Mouse (Mus musculus) megakaryocyte progenitor cell, adult 5-6 weeks (primary cell): ENCODE results near the gene Hist1h2ba. TPM values are rescaled to one million over a fixed set of nuclear protein-coding genes. Genes with fewer than 3 reads are reported as not detected.

Source experiments
- ATAC-seq: replicated peaks from 2 replicates; pipeline ENCODE4 v1.8.0; 2016; ENCODE audit warnings: mild to moderate bottlenecking, moderate TSS enrichment, inconsistent platforms; ENCODE audit not compliant: poor library complexity
- total RNA-seq, 2 experiments: library from RNA; stranded (forward) in 1 of 2; stranded (reverse) in 1 of 2; fragments of 157-497, 149-512 nt in 1 of 2; fragments of 200-1000 nt in 1 of 2; gene quantifications; 2 replicates each; pipeline versions ENCODE4 v1.2.3 to v1.2.4; 2015 to 2017

Hist1h2ba gene
- total RNA-seq, 2 experiments from 2014 or later, result not detected

DNA sequence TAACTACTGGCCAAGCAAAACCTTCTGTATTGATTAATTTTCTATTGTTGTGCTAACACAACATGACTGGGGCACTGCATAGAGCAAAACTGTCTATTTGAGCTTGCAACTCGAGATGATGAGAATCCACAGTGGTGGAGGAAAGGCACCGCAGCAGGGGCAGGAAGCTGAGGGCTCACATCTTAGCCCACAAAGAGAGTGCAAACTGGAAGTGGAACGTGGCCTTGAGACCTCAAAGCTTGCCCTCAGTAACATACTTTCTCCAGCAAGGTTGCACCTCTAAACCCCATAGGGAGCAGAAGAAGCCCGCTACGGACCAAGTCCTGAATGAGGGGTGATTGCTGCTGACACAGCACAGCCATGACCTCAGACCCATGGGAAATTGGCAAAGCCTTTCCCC is 23.8 kb downstream of the Hist1h2ba start:
- ATAC-seq, result no peak

- no peak for ATAC-seq
These were observed 27.1 kb downstream of the Hist1h2ba start for GRCm38 (mm10) chr13:23906906-23907305.

GRCm38 (mm10) chr13:23898242-23898641 is 35.7 kb downstream of the Hist1h2ba start:
- peak; percentile 60 for ATAC-seq

GRCm38 (mm10) chr13:23893269-23893593 is 40.7 kb downstream of the Hist1h2ba start:
- peak; percentile 95 for ATAC-seq

DNA sequence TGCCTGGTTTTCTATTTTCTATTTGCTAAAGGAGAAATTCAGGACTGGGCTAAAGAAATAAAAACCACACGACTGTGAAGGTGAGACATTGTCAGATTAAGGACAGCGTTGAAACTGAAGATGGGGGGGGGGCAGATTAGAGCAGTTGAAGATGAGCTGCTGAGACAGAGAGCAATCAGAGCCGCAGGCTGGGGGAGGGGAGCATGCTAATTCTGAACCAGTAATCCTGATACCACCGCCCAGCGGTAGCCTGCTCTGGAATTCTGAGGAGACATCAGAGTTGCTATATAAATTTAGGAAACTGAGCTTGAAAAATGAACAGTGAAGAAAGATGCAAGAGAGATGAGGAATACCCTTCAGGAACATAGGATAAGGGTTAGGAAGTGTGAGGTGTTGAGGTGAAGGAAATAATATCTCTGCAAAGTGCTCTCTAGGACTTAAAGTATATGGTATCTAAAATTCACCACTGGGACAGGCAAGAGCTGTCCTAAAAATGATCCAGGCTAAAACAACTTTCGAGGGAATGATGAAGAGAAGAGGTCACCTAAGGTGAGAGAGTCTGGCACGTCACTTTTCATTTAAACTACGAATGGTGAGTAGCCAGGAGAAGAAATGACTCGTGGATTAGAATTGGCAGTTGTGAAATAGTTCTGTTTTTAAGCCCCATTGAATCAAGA is 41.2 kb downstream of the Hist1h2ba start:
- ATAC-seq, result no peak

GRCm38 (mm10) chr13:23889011-23889605 is 44.8 kb downstream of the Hist1h2ba start:
- ATAC-seq, result no peak

DNA sequence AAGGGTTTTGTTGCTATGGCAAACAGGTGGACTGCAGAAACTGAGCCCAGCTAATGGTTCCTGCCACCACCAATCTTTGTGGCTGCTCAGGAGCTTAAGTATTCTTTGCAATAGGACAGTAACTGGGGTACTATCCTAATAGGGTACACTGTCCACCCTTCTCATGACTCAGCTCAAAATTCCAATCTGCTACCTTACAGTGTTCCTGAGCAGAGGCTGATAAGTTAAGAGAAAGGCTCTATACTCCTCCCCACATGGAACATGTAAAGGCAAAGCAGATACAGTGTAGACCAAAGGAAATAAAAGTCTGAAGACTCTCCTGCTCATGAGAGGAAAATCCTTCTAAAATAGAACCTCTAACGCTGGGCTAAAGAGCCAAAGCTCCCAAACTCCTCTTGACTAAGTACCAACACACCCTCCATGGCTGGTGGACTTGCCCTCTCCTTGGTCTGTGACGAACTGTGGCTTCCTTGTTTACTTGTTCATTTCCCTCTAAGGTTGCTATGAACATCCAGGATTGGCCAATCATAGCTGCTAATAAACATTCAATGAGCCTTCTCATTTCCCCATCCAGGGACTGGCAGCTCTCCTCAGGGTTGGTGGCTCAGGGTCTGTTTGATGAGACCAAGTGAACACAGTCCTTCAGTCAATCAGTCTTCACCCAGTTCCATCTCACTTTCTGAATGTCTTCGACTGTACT is 46.8 kb downstream of the Hist1h2ba start:
- peak; percentile 47 for ATAC-seq

GRCm38 (mm10) chr13:23885540-23885939 is 48.4 kb downstream of the Hist1h2ba start:
- peak; percentile 99 for ATAC-seq

Other genes starting within 250 kb of the Hist1h2ba start
- 36.2 and 54.1 TPM in 2 replicates for gene Hist1h2bc, start 250.0 kb downstream of the Hist1h2ba start, total RNA-seq (2015)
- gene Hist1h2bc, start 250.0 kb downstream of the Hist1h2ba start, total RNA-seq (2017), result 196 and 235 TPM in 2 replicates
- not detected in 2 replicates for gene Hist1h1t, start 238.3 kb downstream of the Hist1h2ba start, total RNA-seq (2015)
- 0.29 TPM in 1 of 2 replicates, not detected in the other for gene Hist1h1t, start 238.3 kb downstream of the Hist1h2ba start, total RNA-seq (2017)
- 45.1 and 51.9 TPM in 2 replicates for gene Hist1h4c, start 235.7 kb downstream of the Hist1h2ba start, total RNA-seq (2015)
- gene Hist1h4c, start 235.7 kb downstream of the Hist1h2ba start, total RNA-seq (2017), result 238 and 311 TPM in 2 replicates
- gene Hfe, start 223.3 kb downstream of the Hist1h2ba start, total RNA-seq (2015), result 15.9 and 16.6 TPM in 2 replicates
- 6.0 and 8.7 TPM in 2 replicates for gene Hfe, start 223.3 kb downstream of the Hist1h2ba start, total RNA-seq (2017)
- 103 and 110 TPM in 2 replicates for gene Hist1h1c, start 195.3 kb downstream of the Hist1h2ba start, total RNA-seq (2015)
- 686 and 791 TPM in 2 replicates for gene Hist1h1c, start 195.3 kb downstream of the Hist1h2ba start, total RNA-seq (2017)
- gene Hist1h3c, start 188.6 kb downstream of the Hist1h2ba start, total RNA-seq (2015), result 88.8 and 93.1 TPM in 2 replicates
- 555 and 756 TPM in 2 replicates for gene Hist1h3c, start 188.6 kb downstream of the Hist1h2ba start, total RNA-seq (2017)
- 232 TPM in 2 replicates for gene Hist1h2bb, start 187.4 kb downstream of the Hist1h2ba start, total RNA-seq (2015)
- gene Hist1h2bb, start 187.4 kb downstream of the Hist1h2ba start, total RNA-seq (2017), result 3,020 and 3,268 TPM in 2 replicates
- gene Hist1h2ab, start 183.0 kb downstream of the Hist1h2ba start, total RNA-seq (2015), result 28.1 and 45.4 TPM in 2 replicates
- gene Hist1h2ab, start 183.0 kb downstream of the Hist1h2ba start, total RNA-seq (2017), result 2,397 and 3,405 TPM in 2 replicates
- gene Hist1h3b, start 181.9 kb downstream of the Hist1h2ba start, total RNA-seq (2015), result 332 and 371 TPM in 2 replicates
- 579 and 647 TPM in 2 replicates for gene Hist1h3b, start 181.9 kb downstream of the Hist1h2ba start, total RNA-seq (2017)
- 33.6 and 56.1 TPM in 2 replicates for gene Hist1h4b, start 177.1 kb downstream of the Hist1h2ba start, total RNA-seq (2015)
- 548 and 759 TPM in 2 replicates for gene Hist1h4b, start 177.1 kb downstream of the Hist1h2ba start, total RNA-seq (2017)
- gene Hist1h4a, start 172.9 kb downstream of the Hist1h2ba start, total RNA-seq (2015), result 39.5 and 40.4 TPM in 2 replicates
- 492 and 698 TPM in 2 replicates for gene Hist1h4a, start 172.9 kb downstream of the Hist1h2ba start, total RNA-seq (2017)
- gene Hist1h3a, start 171.8 kb downstream of the Hist1h2ba start, total RNA-seq (2015), result 47.7 and 63.0 TPM in 2 replicates
- 393 and 612 TPM in 2 replicates for gene Hist1h3a, start 171.8 kb downstream of the Hist1h2ba start, total RNA-seq (2017)
- gene Hist1h1a, start 170.5 kb downstream of the Hist1h2ba start, total RNA-seq (2015), result 151 and 174 TPM in 2 replicates
- 2,111 and 2,271 TPM in 2 replicates for gene Hist1h1a, start 170.5 kb downstream of the Hist1h2ba start, total RNA-seq (2017)
- not detected in 2 replicates for gene Trim38, start 164.2 kb downstream of the Hist1h2ba start, total RNA-seq (2015)
- gene Trim38, start 164.2 kb downstream of the Hist1h2ba start, total RNA-seq (2017), result 0.42 TPM in 1 of 2 replicates, not detected in the other
- gene Slc17a2, start 127.2 kb downstream of the Hist1h2ba start, total RNA-seq (2015), result not detected in 2 replicates
- gene Slc17a2, start 127.2 kb downstream of the Hist1h2ba start, total RNA-seq (2017), result not detected in 2 replicates
- 0.39 TPM in 1 of 2 replicates, not detected in the other for gene Slc17a3, start 94.7 kb downstream of the Hist1h2ba start, total RNA-seq (2015)
- 0.10 TPM in 1 of 2 replicates, not detected in the other for gene Slc17a3, start 94.7 kb downstream of the Hist1h2ba start, total RNA-seq (2017)
- gene Slc17a1, start 66.4 kb downstream of the Hist1h2ba start, total RNA-seq (2015), result not detected in 2 replicates
- gene Slc17a1, start 66.4 kb downstream of the Hist1h2ba start, total RNA-seq (2017), result not detected in 2 replicates
- gene Slc17a4, start 19.1 kb downstream of the Hist1h2ba start, total RNA-seq (2015), result not detected in 2 replicates
- gene Slc17a4, start 19.1 kb downstream of the Hist1h2ba start, total RNA-seq (2017), result 0.33 TPM in 1 of 2 replicates, not detected in the other
- gene Hist1h2aa, start 306 bp upstream of the Hist1h2ba start, total RNA-seq (2015), result not detected in 2 replicates
- gene Hist1h2aa, start 306 bp upstream of the Hist1h2ba start, total RNA-seq (2017), result not detected in 2 replicates
- gene Scgn, start 57.1 kb upstream of the Hist1h2ba start, total RNA-seq (2015), result not detected in 2 replicates
- gene Scgn, start 57.1 kb upstream of the Hist1h2ba start, total RNA-seq (2017), result not detected in 2 replicates